Mouse (Mus musculus) hindbrain, embryonic 12.5 days (tissue): Measurements from ENCODE around the gene Tmem38a. TPM values are rescaled to one million over a fixed set of nuclear protein-coding genes. Genes with fewer than 3 reads are reported as not detected.

Source experiments
- ATAC-seq: fragments of 200-750 bp; cut with Nextera tagmentation; 2 replicates; pipeline ENCODE4 v1.8.0; 2017; ENCODE audit warnings: moderate TSS enrichment; ENCODE audit not compliant: low FRiP score
- H3K27ac ChIP-seq: fragments of 300-500 bp; sonication (generic); 2 replicates; pipeline ENCODE4 v1.5.1; 2016; ENCODE audit warnings: mild to moderate bottlenecking
- H3K27me3 ChIP-seq: fragments of 300-500 bp; sonication (generic); 2 replicates; pipeline ENCODE4 v1.6.1; 2016; ENCODE audit warnings: mild to moderate bottlenecking
- H3K36me3 ChIP-seq: fragments of 300-500 bp; sonication (generic); 2 replicates; pipeline ENCODE4 v1.6.1; 2016; ENCODE audit warnings: mild to moderate bottlenecking
- H3K4me1 ChIP-seq: fragments of 300-500 bp; sonication (generic); 2 replicates; pipeline ENCODE4 v1.6.1; 2016
- H3K4me2 ChIP-seq: fragments of 300-500 bp; sonication (generic); replicated peaks from 2 replicates; pipeline ENCODE4 v1.6.1; 2016; ENCODE audit warnings: mild to moderate bottlenecking
- H3K4me3 ChIP-seq: fragments of 300-500 bp; sonication (generic); 2 replicates; pipeline ENCODE4 v1.5.1; 2016; ENCODE audit warnings: mild to moderate bottlenecking
- H3K9ac ChIP-seq: fragments of 300-500 bp; sonication (generic); 2 replicates; pipeline ENCODE4 v1.6.1; 2016; ENCODE audit warnings: mild to moderate bottlenecking, moderate library complexity
- H3K9me3 ChIP-seq: fragments of 300-500 bp; sonication (generic); replicated peaks from 2 replicates; pipeline ENCODE4 v1.6.1; 2016; ENCODE audit warnings: mild to moderate bottlenecking
- WGBS: fragments of 180-500 bp; shearing (Covaris S2); methylation state at CpG from one replicate; pipeline ENCODE4 v1.1.7; 2016; 5-methylcytosine and 5-hydroxymethylcytosine counted together
- microRNA-seq: library from miRNA; unstranded; fragments of <30 nt; microRNA quantifications from one replicate; pipeline ENCODE4, GENCODE M21; 2017
- polyA plus RNA-seq: library from polyadenylated mRNA; unstranded; fragments of >200 nt; fragmentation: Nextera tagmentation; extraction: Ambion mirVana; gene quantifications from 2 replicates; pipeline ENCODE4 v1.2.1, GENCODE M21; 2016

The Tmem38a gene
- polyA plus RNA-seq, 1 experiment from 2014 or later: 14.7 TPM

DNA sequence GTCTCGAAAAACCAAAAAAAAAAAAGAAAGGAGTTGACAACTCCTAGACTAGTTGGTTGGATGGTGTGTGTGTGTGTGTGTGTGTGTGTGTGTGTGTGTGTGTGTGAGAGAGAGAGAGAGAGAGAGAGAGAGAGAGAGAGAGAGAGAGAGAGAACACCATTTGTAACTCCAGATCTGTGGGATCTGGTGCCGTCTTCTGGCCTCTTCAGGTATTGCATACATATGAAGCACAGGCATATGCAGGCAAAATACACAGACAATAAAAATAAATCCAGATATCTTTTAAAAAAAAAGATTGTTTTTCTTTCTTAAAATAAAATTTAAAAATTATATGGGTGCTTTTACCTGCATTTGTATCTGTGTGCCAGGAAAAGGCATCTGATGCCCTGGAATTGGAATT, 18.3 kb downstream of the Tmem38a start:
- H3K27ac ChIP-seq: no peak overlapping the region
- H3K4me1 ChIP-seq: no peaks in the 10 kb centered on the region
- no peak overlapping the region for H3K9ac ChIP-seq
- H3K27me3 ChIP-seq: no peaks in the 10 kb centered on the region
- no peaks in the 10 kb centered on the region for H3K9me3 ChIP-seq
- H3K4me2 ChIP-seq: no peak overlapping the region
- no peak for ATAC-seq
- WGBS: 59% methylated on average over 2 of the region's 2 CpGs
- no peaks in the 10 kb centered on the region for H3K36me3 ChIP-seq
- H3K4me3 ChIP-seq: no peak overlapping the region

Small RNAs within 50 kb of the gene (microRNA-seq; reads per million reads assigned to microRNA genes)
- not detected for gene Gm28019

Other genes starting within 250 kb of the Tmem38a start
- gene Eps15l1, start 150.6 kb upstream of the Tmem38a start, polyA plus RNA-seq: 74.3 and 74.5 TPM in 2 replicates
- 1.3 and 1.9 TPM in 2 replicates for gene Calr3, start 128.2 kb upstream of the Tmem38a start, polyA plus RNA-seq
- gene 1700030K09Rik, start 128.2 kb upstream of the Tmem38a start, polyA plus RNA-seq: 15.9 and 16.5 TPM in 2 replicates
- gene Cherp, start 96.8 kb upstream of the Tmem38a start, polyA plus RNA-seq: 66.5 and 75.3 TPM in 2 replicates
- gene Slc35e1, start 79.4 kb upstream of the Tmem38a start, polyA plus RNA-seq: 22.2 and 27.8 TPM in 2 replicates
- gene Med26, start 23.8 kb upstream of the Tmem38a start, polyA plus RNA-seq: 17.7 and 22.0 TPM in 2 replicates
- gene Smim7, start 967 bp upstream of the Tmem38a start, polyA plus RNA-seq: 121 and 124 TPM in 2 replicates
- 0.64 and 0.68 TPM in 2 replicates for gene Nwd1, start 74.7 kb downstream of the Tmem38a start, polyA plus RNA-seq
- gene Sin3b, start 151.2 kb downstream of the Tmem38a start, polyA plus RNA-seq: 149 and 163 TPM in 2 replicates
- gene F2rl3, start 189.8 kb downstream of the Tmem38a start, polyA plus RNA-seq: 0.77 and 1.3 TPM in 2 replicates